Mouse (Mus musculus): Measurements from ENCODE around the gene Cabp1. TPM values are rescaled to one million over a fixed set of nuclear protein-coding genes. Genes with fewer than 3 reads are reported as not detected.
"Not testable (repeated sequence)": the region's sequence is repeated elsewhere in the genome, so short reads cannot be mapped to it uniquely, and the experiment has no call there.

The Cabp1 gene
- polyA plus RNA-seq, 1 experiment from 2014 or later = not detected

DNA sequence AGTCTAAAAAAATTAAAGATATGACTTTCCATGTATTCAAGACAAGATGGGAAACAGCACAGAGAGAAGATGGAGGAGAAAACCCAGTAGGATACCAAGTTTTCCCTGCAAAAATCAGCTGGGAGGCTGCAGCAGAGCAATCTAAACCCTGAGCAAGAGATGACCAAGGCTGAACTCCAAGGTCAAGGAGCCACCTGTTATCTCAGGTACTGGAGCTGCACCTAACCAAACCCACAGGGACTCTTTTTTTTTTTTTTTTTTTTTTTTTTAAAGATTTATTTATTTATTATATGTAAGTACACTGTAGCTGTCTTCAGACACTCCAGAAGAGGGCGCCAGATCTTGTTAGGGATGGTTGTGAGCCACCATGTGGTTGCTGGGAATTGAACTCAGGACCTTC lies 45.3 kb downstream of the Cabp1 start:
- H3K4me3 ChIP-seq (replicated peaks); DNase-seq; H3K27me3 ChIP-seq; H3K4me2 ChIP-seq; H3K9ac ChIP-seq; H3K9me3 ChIP-seq (replicated peaks); ATAC-seq (ENCODE audit: low read depth); H3K27ac ChIP-seq: not testable (repeated sequence)
- Histone ChIP-seq H3K36me3 (peaks cover 87% of the 10 kb centered on the region), H3K4me1 (replicated peaks) (peaks cover 32% of the 10 kb centered on the region)
- WGBS (ENCODE audit: insufficient replicate concordance) = no CpG with 5 or more reads among the region's 1 CpGs

DNA sequence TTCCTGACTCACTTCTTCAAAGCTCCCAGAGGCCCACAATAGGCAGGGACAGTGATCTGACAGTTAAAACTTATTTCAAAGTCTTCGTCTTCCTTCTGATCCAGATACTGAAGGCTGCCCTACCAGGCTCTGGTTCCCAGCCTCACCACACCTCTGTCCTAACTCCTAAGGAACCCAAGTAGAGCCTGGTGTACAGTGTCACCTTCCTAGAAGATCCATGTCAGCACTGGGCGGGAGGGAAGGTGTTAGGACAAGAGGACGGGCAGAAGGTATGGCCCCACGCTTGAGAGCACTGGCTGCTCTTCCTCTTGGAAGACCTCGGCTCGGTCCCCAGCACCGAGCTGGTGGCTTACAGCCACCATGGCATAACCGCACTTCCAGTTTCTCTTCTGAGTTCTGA lies 45.8 kb downstream of the Cabp1 start:
- peaks cover 27% of the 10 kb centered on the region for H3K4me1 ChIP-seq (replicated peaks)
- WGBS (ENCODE audit: insufficient replicate concordance) = 86% methylated on average over 8 of the region's 8 CpGs
- no peaks in the 10 kb centered on the region for H3K9me3 ChIP-seq (replicated peaks)
- no peak overlapping the region for H3K4me2 ChIP-seq
- no peak overlapping the region for H3K9ac ChIP-seq
- ATAC-seq (ENCODE audit: low read depth) = no peak
- DNase-seq = no peak
- H3K27me3 ChIP-seq = no peaks in the 10 kb centered on the region
- no peak overlapping the region for H3K4me3 ChIP-seq (replicated peaks)
- H3K36me3 ChIP-seq = peaks cover 85% of the 10 kb centered on the region
- no peak overlapping the region for H3K27ac ChIP-seq

DNA sequence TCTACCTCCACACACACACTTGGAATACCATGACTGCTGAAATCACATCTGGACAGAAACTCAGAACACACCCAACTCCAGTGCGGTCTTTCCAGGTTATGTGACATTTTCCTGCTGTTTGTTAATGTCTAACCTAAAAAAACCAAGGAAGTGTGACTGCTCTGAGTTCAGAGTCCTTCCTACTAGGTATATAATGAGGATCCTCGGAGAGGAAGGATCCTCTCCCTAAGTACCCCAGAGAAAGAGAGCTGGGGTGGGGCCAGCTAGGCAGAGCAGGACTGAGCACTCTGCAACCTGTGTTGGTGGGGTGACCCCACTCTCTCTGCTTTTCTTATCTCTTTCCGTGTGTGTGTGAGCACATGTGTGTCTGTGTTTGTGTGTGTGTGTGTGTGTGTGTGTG lies 46.8 kb downstream of the Cabp1 start:
- Histone ChIP-seq H3K4me3 (replicated peaks) (no peak overlapping the region), H3K9me3 (replicated peaks) (no peaks in the 10 kb centered on the region), H3K4me2 (no peak overlapping the region), H3K27me3 (no peaks in the 10 kb centered on the region), H3K9ac (no peak overlapping the region), H3K36me3 (peaks cover 75% of the 10 kb centered on the region), H3K4me1 (replicated peaks) (peaks cover 17% of the 10 kb centered on the region), H3K27ac (no peak overlapping the region)
- DNase-seq (no peak), ATAC-seq (ENCODE audit: low read depth) (no peak)
- 69% methylated on average over 3 of the region's 3 CpGs for WGBS (ENCODE audit: insufficient replicate concordance)

- H3K4me3 ChIP-seq (replicated peaks) = no peak overlapping the region
- no peaks in the 10 kb centered on the region for H3K9me3 ChIP-seq (replicated peaks)
- H3K4me1 ChIP-seq (replicated peaks) = peaks cover 12% of the 10 kb centered on the region
- no peak for DNase-seq
- H3K4me2 ChIP-seq = no peak overlapping the region
- no peak overlapping the region for H3K27ac ChIP-seq
- no peak overlapping the region for H3K9ac ChIP-seq
- peaks cover 71% of the 10 kb centered on the region for H3K36me3 ChIP-seq
- no peak for ATAC-seq (ENCODE audit: low read depth)
- no peaks in the 10 kb centered on the region for H3K27me3 ChIP-seq
Measured at GRCm38 (mm10) chr5:115146747-115147130, 47.4 kb downstream of the Cabp1 start.

- ATAC-seq (ENCODE audit: low read depth) = no peak
- peaks cover 66% of the 10 kb centered on the region for H3K36me3 ChIP-seq
- H3K4me1 ChIP-seq (replicated peaks) = peaks cover 8% of the 10 kb centered on the region
- H3K27ac ChIP-seq = no peak overlapping the region
- H3K4me2 ChIP-seq = no peak overlapping the region
- no peak overlapping the region for H3K9ac ChIP-seq
- no peak for DNase-seq
- no peaks in the 10 kb centered on the region for H3K9me3 ChIP-seq (replicated peaks)
- H3K27me3 ChIP-seq = no peaks in the 10 kb centered on the region
- 75% methylated on average over 6 of the region's 6 CpGs for WGBS (ENCODE audit: insufficient replicate concordance)
- H3K4me3 ChIP-seq (replicated peaks) = no peak overlapping the region
Measured at GRCm38 (mm10) chr5:115145976-115146746, 48.0 kb downstream of the Cabp1 start.

DNA sequence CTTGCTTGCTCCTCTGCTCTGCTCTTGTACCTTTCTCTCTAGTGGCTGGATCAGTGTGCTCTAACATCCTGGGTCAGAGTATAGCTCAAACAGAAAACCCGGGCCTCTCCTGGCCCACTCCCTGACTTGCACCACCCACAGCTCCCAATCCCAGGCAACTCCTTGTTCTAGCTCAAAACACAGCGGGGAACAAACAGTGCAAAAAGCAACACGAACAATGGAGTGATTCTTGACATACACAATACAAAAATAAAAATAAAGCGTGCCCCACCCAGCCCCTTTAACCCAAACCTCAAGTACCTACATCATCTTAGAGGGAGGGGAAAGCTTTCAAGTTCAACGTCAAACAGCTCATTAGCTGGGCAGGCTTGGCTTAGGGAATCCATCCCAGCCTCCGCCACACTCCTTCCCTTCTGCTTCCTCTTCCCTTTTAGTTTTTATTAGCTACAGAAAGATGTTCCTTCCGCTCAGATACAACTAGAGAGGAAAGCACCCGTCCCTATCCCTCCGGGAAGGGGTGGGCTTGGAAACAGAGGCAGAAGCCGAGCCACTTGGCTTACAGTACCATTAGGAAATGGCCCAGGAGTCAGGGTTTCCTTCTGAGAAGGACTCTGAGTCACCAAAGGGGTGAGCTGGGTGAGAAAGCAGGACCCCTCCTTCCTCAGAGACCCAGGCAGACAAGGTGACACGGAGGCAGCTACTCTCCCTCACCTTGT lies 48.8 kb downstream of the Cabp1 start:
- no peak overlapping the region for H3K4me2 ChIP-seq
- no peaks in the 10 kb centered on the region for H3K27me3 ChIP-seq
- no peak for DNase-seq
- peaks cover 6% of the 10 kb centered on the region for H3K4me1 ChIP-seq (replicated peaks)
- WGBS (ENCODE audit: insufficient replicate concordance) = 72% methylated on average over 11 of the region's 11 CpGs
- no peak for ATAC-seq (ENCODE audit: low read depth)
- H3K4me3 ChIP-seq (replicated peaks) = no peak overlapping the region
- no peaks in the 10 kb centered on the region for H3K9me3 ChIP-seq (replicated peaks)
- peaks cover 58% of the 10 kb centered on the region for H3K36me3 ChIP-seq
- no peak overlapping the region for H3K9ac ChIP-seq
- no peak overlapping the region for H3K27ac ChIP-seq

DNA sequence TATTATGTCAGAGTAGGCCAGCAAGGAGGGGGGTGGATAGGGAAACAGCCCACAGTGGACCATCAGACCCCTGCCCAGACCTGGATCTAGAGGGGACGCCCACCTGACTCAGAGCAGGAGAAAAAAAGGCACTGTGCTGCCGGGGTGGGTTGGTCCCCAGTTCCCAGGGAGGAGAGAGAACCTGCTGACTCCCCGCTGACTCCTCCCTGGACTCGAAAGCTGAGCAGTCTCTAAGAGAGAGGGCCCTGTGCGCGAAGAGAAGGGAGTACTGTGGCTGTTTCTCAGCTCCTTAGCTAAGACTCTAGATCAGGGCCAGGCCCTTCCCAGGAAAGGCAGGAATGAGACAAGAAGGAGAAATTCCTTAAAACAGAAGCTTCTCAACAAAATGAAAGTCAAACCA lies 49.7 kb downstream of the Cabp1 start:
- WGBS (ENCODE audit: insufficient replicate concordance) = 72% methylated on average over 6 of the region's 6 CpGs
- Histone ChIP-seq H3K27ac (no peak overlapping the region), H3K9ac (no peak overlapping the region), H3K4me1 (replicated peaks) (no peaks in the 10 kb centered on the region; the same call in 1 of the 2 replicates), H3K4me3 (replicated peaks) (no peak overlapping the region), H3K9me3 (replicated peaks) (no peaks in the 10 kb centered on the region), H3K27me3 (no peaks in the 10 kb centered on the region), H3K36me3 (peaks cover 49% of the 10 kb centered on the region), H3K4me2 (no peak overlapping the region)
- ATAC-seq (ENCODE audit: low read depth) (no peak), DNase-seq (no peak)

DNA sequence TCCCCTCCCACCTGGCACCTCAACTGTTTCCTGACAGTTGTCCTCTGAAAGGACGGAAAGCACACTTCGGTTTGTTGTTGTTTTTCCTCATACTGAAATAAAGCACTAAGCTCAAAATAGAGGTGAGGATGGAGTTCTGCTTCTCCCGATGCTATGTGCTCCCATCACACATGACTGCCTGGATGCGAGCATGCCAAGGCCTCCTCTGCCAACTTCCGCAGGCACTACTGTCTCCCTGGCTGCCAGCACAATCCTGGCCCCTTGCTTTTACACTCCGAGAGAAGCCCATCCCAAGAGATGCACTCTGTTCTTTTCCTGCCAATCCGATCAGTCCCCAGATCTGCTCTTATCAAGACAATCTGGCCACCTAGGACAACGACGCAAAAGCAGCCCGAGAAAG lies 50.6 kb downstream of the Cabp1 start:
- Histone ChIP-seq H3K27ac (no peak overlapping the region), H3K4me1 (replicated peaks) (no peaks in the 10 kb centered on the region; the same call in 1 of the 2 replicates), H3K9me3 (replicated peaks) (no peaks in the 10 kb centered on the region), H3K36me3 (peaks cover 41% of the 10 kb centered on the region), H3K9ac (no peak overlapping the region), H3K4me3 (replicated peaks) (no peak overlapping the region), H3K27me3 (no peaks in the 10 kb centered on the region), H3K4me2 (no peak overlapping the region)
- no peak for ATAC-seq (ENCODE audit: low read depth)
- 75% methylated on average over 10 of the region's 10 CpGs for WGBS (ENCODE audit: insufficient replicate concordance)
- no peak for DNase-seq

DNA sequence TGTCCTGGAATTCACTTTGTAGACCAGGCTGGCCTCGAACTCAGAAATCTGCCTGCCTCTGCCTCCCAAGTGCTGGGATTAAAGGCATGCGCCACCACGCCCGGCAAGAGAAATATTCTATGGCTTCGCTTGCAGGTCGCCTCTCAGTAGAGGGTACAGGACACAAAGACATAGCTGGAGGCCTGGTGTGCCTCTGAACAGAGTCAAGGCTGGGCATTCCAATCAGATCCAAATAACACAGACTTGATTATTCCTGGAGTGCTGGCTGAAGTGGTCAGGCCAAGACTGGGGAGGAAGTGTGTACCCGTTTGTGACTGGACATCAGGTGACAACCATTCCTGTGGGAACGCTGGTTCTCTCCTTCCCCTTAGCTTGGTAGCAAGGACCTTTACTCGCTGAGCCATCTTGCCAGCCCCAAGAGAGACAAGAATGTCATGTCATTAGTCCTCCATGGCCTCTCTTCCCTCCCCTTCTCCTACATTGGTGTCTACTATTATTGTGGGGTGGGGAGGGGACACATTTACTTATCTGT lies 51.9 kb downstream of the Cabp1 start:
- Histone ChIP-seq H3K9ac (no peak overlapping the region), H3K9me3 (replicated peaks) (no peaks in the 10 kb centered on the region), H3K27me3 (peaks cover 10% of the 10 kb centered on the region; the same call in 1 of the 2 replicates), H3K36me3 (peaks cover 28% of the 10 kb centered on the region), H3K4me3 (replicated peaks) (no peak overlapping the region), H3K4me2 (no peak overlapping the region), H3K27ac (no peak overlapping the region), H3K4me1 (replicated peaks) (no peaks in the 10 kb centered on the region; the same call in 1 of the 2 replicates)
- no peak; the same call in 1 of the 2 replicates for ATAC-seq (ENCODE audit: low read depth)
- no peak for DNase-seq
- WGBS (ENCODE audit: insufficient replicate concordance) = 86% methylated on average over 9 of the region's 9 CpGs

GRCm38 (mm10) chr5:115140726-115141125 lies 53.5 kb downstream of the Cabp1 start:
- Histone ChIP-seq H3K27ac (no peak overlapping the region), H3K4me1 (replicated peaks) (no peaks in the 10 kb centered on the region; the same call in 1 of the 2 replicates), H3K36me3 (peaks cover 13% of the 10 kb centered on the region; the same call in 1 of the 2 replicates), H3K27me3 (peaks cover 15% of the 10 kb centered on the region), H3K4me2 (no peak overlapping the region), H3K9me3 (replicated peaks) (no peaks in the 10 kb centered on the region), H3K9ac (no peak overlapping the region), H3K4me3 (replicated peaks) (no peak overlapping the region)
- ATAC-seq (ENCODE audit: low read depth) (no peak), DNase-seq (no peak)
- 42% methylated on average over 3 of the region's 3 CpGs for WGBS (ENCODE audit: insufficient replicate concordance)

GRCm38 (mm10) chr5:115139124-115139523 lies 55.1 kb downstream of the Cabp1 start:
- Histone ChIP-seq H3K36me3 (no peaks in the 10 kb centered on the region), H3K27me3 (peaks cover 15% of the 10 kb centered on the region), H3K4me2 (no peak overlapping the region), H3K4me1 (replicated peaks) (peaks cover 3% of the 10 kb centered on the region), H3K27ac (no peak overlapping the region), H3K9me3 (replicated peaks) (no peaks in the 10 kb centered on the region), H3K4me3 (replicated peaks) (no peak overlapping the region), H3K9ac (no peak overlapping the region)
- 62% methylated on average over 4 of the region's 4 CpGs for WGBS (ENCODE audit: insufficient replicate concordance)
- ATAC-seq (ENCODE audit: low read depth) = no peak
- no peak for DNase-seq

Data from liver, embryonic 13.5 days (tissue).